Mouse (Mus musculus) ES-CJ7 (cell line): ENCODE results near the gene Bad.

Source experiments
- DNase-seq: peaks from one replicate; pipeline ENCODE4 v3.0.0; 2011; ENCODE audit warnings: low read depth, low spot score

The Bad gene

DNA sequence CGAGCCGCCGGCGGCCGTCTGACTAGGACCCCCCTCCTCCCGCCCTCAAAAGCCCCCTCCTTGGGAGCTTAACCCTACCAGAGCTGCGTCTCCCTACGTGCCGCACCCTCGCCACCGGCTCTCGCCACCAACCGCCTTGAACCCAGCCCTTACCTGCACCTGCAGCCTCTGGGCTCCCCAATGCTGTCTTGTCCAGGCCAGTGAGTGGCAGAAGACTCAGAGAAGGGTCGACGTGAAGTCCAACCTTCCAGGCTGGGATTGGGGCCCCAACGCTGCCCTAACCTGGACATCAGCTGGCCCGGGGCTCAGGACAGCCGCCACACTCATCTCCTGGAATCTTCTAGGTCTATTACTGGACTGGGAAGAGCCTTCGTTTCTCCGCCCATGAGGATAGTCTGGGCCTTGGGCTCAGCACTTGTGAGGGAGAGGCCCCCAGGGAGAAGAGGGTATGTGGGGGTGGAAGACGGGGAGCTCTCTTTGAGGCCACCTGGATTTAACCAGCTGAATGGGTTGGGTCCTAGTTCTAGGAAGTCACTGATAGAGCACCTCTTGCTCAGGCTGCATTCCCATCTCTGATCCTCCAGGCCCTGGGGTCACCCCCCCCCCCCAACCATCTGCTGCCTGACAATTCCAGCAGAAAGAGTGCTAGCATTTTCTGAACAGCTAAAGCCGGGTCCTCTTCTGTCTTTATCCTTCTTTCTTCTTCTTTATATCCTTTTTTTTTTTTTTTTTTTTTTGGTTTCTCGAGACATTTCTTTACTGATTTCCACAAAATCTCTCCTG lies 7.3 kb upstream of the Bad start, which contains the start of gene Kcnk4:
Gene Kcnk4 (minus strand): TSS at position 321 of the 783 bp plus-strand sequence.
- DNase-seq, result no peak

DNA sequence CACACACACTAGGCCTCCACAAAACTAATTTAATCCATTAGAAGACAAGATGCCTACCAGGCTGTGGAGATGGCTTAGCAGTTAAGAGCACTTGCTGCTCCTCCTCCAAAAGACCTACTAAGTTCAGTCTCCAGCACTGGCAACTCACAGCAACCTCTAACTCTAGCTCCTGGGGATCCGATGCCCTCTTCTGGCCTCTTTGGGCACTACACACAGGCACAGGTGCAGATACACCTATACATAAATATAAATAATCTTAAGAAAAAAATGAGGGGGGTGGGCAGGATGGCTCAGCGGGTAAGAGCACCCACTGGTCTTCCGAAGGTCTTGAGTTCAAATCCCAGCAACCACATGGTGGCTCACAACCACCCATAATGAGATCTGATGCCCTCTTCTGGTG lies 5.4 kb upstream of the Bad start:
- peak; percentile 65 for DNase-seq

DNA sequence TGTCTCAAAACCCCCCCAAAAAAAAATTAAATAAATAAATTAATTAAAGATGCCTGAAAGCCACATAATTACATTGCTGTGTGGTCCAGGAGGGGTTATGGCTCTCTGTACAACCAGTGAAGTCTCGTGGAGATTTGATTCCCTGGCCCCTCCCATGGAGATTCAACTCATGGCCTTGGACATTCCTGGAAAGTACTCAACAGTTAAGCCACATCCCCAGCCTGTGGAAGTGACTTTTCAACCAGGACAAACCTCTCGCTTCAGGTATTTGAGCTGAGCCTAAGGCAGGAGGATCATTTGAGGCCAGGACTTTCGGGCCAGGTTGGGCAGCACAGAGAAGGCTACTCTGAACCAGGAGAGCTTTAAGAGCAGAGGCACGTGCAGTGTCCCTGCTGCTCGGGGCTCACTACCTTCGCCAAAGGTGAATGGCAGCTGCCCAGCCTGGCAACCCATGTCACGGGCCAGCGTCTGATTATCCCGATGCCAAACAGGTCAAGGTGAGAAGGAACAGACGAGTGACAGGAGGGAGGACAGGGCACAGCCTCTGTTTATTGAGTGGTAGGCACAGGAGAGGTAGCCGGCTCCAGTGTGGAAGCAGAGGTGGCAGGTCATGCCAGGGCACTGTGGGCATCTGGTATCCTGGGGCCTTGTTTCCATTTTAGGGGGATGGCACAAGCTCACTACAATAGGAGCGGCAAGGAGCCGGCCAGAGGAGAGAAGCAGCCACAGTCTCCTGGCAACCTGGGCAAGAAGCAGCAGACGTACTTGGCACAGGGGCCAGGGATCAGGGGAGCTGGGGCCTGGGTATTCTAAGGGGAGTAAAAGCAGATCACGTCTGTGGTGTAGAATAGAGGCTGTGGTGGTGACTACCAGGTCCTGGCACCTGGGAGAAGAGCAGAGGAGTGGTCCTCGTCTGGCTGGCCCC lies 3.9 kb upstream of the Bad start:
- no peak for DNase-seq

DNA sequence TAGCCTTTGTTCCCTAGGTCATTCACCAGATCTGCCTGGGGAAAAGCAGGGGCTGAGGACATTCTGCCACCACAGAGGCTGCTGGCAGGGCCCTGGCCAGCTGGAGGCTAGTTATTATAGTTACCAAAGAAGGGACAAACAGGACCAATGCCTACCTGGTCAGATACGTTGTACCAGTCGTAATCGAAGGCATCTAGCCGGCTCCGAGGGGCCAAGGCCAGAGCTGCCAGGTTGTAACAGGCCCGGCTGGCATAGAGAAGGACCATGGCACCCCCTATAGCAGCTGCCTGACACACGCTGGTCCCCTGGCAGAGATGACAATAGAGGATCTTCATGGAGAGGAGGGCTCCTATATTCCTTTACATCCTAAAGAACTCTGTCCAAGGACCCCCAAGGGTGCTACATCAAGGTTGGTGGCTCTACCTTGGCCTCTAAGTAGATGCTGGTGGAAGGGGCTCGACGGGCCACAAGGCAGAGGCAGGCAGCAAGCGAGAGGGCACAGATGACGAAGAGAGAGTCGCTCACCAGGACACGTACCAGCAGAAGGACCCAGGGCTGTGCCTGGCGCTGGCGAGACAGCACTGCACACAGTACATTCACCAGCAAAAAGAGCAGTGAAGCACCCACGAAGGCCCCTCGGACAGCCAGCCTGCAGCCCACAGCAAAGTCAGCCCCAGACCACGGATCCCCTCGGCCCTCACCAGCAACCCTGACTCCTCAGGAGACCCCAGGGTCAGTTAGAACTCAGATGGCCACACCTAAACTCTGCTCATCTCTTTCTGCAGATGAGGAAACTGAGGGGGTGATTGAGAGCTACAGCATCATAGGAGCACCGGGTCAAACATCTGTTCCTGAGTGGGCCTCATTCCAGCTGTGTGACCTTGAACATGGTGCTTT lies 2.3 kb upstream of the Bad start:
- DNase-seq, result no peak

DNA sequence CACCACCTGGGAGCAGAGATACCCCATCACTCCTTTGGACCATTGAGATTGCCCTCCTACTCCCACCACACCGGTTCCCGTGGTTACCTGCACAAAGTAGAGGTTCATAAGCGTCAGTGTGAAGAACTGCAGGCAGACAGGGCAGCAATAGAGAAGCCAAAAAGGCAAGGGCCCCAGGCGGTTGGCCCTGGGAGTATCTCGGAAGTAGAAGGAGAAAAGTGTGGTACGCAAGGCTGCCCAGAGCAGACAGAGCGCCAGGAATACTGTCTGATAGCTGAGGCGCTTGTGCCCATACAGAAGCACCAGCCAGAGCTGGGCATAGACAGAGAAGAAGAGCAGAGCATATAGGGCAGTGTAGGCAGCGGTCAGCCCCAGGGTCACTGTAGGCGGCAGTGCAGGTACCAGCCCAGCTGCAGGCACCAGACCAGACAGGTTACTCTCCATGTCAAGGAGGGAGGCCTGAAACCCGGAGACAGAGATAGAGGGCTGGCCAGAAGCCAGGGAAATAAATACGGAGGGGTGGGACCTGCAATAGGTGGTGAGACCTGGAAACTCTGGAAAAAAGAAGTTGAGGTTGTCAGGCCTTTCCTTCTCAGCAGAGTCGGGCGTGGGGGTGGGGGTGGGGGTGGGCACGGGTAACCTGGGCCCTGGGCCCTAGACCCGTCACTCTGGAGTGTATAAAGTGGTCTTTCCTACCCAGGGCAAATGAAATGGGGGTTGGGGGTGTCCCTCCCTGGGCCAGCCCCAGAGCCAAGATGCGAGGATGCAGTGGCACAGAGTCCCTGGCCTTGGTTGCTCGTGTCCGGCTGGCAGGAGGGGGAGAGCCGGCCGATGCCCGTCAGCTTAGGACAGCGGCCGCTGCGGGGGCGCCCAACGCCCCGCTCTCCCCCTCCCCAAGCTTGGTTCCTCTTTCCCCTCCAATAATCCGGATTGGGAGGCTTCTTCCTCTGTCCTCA lies 987 bp upstream of the Bad start:
- DNase-seq, result no peak

DNA sequence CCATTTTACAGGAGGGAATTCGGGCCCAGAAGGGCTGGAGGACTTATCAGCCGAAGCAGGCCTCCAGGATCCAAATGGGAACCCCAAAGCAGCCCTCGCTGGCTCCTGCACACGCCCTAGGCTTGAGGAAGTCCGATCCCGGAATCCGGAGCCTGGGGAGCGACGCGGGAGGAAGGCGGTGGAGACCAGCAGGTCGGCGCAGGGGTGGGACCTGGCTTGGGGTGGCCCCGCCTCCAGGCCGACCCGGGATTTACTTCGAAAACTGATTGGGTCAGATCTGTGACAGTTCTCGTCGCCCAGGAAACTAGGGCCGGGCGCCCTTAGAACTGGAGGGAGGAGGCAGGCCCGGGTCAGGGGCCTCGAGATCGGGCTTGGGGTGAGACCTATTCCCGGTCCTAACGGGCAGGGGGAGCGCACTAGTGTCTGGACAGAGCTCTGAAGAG lies 609 bp downstream of the Bad start, which contains the start of gene Gpr137:
Gene Gpr137 (minus strand): TSS at position 232 of the 443 bp plus-strand sequence.
- peak; percentile 92 for DNase-seq

DNA sequence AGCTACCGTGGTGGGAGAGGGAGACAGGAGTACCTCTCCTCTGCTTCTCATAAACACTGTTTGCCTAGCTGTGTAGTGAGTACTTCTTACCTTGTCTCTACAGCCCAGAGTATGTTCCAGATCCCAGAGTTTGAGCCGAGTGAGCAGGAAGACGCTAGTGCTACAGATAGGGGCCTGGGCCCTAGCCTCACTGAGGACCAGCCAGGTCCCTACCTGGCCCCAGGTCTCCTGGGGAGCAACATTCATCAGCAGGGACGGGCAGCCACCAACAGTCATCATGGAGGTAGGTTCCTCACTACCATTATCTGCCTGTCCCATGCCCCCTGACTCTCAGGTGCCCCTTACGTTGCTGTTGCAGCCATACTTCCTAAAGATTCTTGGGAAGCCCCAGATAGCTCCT lies 1.1 kb downstream of the Bad start:
- DNase-seq, result no peak

DNA sequence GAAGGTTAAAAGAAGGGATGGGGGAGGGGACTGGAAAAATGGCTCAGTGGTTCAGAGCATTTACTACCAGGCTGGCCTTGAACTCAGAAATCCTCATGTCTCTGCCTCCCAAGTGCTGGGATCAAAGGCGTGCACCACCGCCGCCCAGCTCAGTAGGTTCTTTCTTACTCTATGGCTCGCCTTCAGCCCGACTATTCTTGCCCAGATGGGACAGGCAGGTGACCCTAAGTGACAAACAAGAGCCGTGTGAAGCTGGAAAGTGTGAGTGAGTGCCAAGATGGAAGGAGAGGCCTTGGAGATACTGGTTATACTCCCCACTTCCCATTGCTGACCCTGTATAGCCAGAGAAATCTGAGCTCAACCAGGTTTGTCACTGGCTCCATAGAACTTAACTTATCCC lies 2.0 kb downstream of the Bad start:
- DNase-seq, result no peak

DNA sequence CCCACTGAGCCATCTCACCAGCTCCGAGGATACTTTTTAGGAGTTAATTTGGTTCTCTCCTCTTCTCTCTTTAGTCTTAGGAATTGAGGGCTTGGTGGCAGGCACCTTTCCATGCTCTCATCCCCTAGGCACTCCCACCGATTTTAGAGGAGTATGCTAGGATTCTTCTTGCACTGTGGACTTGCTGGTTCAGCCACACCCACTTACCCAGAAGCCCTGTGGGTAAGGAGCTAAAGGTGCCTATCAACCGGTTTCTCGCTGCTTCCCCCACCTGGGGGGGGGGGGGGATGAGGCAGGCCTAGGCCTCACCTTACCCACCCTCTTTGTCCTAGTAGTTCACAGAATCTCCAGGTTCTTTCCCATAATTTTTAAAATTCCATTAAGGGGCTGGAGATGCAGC lies 6.1 kb downstream of the Bad start:
- DNase-seq, result peak; percentile 62

DNA sequence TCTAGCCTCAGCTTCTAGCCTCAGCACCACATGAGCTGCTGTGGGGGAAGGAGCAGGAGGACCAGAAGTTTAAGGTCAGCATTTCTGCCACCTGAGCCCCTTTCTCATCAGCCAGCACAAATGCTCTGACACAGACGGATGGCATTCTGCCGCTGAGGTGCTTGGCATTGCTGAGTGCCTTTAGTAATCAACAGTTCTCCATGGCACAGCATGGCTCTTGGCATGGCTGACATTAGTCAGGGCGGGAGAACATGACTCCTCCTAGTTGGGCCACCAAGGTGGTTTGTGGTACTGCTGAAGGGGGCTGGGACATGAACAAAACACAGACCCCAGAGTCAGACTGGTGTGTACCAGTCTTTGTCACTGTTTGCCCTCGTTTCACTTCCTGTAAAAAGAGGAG lies 6.5 kb downstream of the Bad start:
- DNase-seq, result no peak

DNA sequence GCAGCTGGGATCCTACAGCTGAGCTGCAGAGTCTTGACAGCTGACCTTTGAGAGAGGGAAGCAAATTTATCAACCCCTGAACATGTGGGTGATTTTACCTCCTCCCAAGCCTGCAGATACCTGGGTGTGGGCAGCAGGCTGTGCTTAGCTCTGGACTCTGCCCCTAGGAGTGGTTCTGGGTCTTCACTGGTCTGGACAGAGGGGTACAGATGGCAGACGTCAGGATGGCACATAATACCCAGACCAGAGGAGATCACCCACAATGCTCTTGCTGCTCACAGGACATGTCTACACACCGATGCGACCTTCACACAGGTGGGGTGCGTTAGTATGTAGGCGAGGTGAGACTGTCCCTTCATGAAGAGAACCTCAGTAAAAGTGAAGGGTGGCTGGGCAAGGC lies 7.9 kb downstream of the Bad start:
- DNase-seq, result no peak

DNA sequence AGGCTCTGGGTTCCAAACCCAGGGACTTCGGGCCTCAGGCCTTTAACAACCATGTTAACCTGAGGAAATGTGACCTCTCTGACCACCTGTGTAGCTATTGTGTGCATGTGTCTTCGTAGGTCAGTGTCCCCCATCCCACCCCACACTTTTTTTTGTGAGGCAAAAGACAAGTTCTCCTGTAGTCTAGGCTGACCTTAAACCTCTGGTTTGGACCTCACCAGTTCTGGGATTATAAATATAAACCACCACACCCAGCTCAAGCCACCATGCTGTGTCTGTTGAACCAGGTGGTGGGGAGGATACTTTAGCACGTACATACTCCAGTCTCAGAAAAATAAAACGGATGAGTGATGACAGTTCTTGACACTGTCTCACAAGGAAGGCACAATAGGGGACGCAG lies 8.3 kb downstream of the Bad start:
- no peak for DNase-seq

DNA sequence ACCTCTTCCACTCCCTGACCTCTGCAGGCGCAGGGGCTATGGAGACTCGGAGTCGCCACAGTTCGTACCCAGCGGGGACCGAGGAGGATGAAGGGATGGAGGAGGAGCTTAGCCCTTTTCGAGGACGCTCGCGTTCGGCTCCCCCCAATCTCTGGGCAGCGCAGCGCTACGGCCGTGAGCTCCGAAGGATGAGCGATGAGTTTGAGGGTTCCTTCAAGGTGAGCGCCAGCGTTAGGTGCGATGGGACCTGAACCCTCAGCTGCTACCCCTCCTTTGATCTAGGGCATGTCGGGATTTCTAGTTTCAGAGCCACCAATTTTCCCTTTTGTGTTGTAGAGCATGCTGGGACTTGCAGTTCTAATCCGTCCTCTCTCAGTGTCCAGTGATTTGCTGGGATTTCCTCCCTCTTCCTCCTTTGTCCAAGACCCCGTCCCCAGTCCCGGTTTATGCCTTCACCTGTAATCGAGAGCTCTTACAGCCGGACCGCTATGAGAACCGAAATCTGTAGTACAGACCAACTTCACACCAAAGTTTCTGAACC lies 9.0 kb downstream of the Bad start:
- DNase-seq, result peak; percentile 77

DNA sequence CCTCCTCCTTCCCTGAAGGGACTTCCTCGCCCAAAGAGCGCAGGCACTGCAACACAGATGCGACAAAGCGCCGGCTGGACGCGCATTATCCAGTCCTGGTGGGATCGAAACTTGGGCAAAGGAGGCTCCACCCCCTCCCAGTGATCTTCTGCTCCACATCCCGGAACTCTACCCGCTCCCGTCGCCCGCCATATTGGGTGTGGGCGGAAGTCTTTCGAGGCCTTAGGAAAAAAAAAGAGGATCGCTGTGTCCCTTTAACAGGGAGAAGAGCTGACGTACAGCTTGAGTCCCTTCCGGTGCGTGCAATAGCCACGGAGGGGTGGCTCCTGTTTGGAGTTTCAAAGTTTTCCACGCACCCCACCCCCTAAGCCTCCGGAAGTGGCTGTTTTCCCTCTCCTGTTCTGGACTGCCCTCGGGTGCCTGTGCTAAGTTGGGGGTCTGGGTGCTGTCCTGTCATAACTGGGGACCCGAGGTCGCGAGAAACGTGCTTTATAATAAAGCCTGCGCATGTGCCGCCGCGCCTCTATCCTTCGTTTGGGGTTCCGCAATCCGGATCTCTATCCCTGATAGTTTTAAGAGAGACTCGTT lies 9.8 kb downstream of the Bad start:
- peak; percentile 92 for DNase-seq

DNA sequence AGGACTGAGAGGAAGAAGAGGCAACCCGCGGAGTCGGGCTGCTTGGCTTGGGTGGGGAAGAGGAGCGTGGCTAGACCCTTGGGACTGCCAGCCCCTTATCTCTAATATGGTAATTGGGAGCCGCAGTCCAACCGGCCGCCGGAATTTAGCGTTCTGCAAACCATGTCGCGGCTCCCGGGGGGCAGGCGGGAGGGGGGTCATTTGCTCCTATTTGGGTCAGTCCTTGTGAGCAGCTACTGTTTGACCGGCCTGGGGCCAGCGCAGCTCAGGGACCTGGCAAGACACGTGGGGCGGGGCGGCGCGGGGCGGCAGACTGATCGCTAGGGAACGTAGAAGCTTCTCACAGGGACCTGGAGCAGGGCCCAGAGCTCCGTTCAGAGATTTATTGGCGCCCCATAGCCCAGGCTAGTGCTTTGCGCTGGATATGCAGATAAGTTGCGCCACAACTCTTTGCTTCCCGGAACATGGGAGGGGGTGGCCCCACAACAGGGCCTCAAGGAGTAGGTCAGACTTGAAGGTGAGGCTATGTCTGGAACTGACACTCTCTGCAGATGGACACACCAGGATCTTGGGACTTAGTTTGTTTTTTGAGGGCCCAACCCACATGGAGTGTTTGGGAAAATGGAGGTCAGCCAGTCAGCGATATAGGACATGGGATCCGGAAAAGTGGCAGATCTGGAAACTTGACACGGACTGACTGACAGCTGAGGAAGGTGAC lies 10.5 kb downstream of the Bad start:
- no peak for DNase-seq

DNA sequence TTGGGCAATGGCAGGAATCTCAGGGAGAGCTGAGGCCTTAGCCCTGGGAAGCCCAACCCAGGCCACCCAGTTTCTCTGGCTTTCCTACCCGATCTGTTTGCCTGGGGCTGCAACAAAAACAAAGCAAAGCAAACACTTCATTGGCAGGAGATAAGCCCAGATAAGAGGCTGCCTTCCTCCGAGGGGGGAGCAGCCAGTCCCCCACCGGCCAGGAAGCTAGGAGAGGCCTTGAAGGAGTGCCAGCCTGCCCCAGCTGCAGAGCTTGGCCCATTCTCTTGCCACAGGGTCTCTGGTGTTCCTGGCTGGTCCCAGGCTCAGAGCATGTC lies 11.0 kb downstream of the Bad start:
- DNase-seq, result no peak

DNA sequence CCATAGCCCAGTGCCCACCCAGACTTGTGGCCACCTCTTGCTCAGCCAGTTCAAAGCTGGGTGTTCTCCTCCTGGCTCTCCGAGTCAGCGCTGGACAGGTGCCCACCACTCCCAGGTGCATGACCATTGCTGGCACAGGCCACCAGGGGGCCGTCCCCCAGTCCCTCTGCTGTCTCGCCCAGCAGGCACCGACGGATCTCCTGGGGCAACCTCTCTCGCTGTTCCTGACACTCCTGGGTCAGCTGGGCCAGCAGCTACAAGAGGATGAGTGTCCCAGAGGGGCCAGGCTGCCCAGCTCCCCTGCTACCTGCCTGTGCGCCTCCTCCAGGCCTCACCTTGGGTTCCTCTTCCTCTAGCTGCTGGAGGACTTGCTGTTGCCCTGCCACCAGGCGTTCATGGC lies 12.4 kb downstream of the Bad start:
- no peak for DNase-seq

DNA sequence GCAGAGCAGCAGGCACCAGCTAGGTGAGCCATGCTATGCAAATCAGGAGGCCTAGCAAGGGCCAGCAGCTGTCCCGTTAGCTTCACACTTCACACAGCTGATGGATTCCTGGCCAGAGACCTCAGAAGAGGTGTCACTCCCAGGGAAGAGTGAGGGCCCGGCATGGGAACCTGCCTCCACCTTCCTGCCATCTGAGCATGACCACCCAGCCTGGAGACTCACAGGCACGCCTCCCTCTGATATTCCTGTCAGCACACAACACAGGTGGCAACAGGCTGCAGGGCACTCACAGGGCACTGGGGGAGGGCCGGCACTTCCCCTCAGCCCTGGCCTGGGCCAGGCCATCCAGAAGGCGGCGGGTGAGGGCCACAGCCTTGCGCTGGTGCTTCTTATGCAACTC lies 13.8 kb downstream of the Bad start:
- DNase-seq, result no peak

DNA sequence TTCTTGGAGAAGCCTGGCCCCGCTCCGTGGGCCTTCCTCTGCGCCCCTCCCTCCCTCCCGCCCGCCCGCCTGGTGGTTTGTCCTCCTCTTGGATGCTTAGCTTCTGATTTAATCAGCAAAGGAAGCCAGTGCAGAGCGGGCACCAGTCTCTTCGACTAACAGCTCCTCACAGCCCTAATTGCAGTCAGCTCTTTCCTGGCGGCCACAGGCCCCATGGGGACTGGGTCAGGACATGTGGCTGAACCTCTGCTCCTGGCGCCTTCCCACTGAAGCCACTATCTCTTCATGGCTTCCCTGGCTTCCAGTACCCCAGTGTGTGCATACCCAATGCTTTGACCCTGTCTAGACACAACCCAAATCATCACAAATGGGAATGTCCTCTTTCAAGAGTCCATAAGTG lies 14.8 kb downstream of the Bad start:
- no peak for DNase-seq
